Mouse (Mus musculus): Measurements from ENCODE around the gene Tspo2.

Tspo2 gene

DNA sequence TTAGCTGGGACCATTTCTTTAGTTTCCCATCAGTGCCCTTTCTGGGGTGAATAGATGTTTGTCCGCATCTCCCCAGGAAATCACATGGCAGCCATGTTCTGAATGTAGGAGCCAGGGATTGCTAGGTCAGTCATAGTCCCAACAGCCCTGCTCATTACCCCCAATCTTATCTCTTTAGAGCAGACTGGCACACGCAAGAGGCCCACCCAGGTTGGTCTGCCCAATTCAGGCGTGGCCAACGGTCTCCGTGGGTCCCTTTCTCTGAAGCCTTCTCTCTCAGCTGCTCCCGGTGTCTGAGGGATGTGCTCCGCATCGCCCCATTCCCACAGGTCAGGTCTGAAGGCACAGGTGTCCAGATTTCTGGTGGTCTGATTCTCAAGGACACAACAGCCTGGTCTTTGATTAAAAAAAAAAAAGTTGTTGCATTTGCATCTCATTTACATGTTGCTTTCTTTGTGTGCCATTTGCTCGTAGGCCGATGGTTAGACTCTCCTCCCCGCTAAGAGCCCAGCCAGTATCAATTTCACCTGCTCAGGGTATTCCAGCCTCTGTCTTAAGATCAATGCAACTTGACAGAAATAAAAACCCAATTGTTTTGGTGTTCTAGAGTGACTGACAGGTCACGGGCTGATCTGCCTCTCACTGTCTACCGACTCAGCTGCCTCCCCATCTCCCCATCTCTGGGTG lies 513 bp downstream of the Tspo2 start:
- ATAC-seq (ENCODE audit: low TSS enrichment), result no peak

DNA sequence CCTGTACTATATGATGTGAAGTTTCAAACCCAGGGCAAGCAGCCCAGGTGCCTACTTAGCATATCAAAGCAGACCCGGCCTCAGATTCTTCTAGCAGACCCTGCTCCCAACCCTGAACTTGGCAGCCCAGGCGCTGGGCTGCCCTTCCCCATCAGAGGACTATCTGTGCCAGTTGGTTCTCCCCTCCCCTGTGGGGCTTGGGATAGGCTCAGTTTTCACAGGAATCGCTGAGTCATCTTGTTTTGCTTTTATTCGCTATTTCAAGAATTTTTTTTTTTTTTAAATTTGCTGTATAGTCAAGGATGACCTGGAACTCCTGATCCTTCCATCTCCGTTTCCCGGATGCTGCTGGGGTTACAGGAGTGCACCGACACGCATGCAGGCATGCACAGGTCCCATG lies 3.6 kb downstream of the Tspo2 start:
- no peak for ATAC-seq (ENCODE audit: low TSS enrichment)

DNA sequence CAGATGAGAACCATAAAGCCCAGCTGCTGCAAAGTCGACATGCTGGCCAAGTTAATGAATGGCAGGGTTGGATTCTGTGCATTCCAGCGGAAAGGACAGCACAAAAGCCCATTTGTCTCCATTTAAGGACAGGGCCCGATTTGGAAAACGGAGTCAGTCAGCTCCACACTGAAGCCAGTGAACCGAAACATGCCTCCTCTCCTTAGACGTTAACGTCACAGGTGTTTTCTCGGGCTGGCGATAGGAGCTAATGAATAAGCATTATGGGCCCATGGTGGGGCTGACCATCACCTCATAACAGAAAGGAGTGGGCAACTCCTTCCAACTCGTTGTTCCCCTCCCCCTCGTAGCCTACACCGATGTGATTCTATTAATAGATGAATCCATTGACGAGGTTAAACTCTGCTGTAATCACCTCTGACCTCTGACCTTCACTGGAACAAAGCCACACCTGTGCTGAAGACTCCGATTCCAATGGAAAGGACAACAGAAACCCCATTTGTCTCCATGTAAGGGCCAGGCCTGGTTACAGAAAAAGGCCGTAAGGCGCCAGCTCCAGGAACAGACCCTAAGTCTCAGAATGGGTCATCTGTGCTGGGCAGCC lies 7.7 kb downstream of the Tspo2 start:
- no peak for ATAC-seq (ENCODE audit: low TSS enrichment)

DNA sequence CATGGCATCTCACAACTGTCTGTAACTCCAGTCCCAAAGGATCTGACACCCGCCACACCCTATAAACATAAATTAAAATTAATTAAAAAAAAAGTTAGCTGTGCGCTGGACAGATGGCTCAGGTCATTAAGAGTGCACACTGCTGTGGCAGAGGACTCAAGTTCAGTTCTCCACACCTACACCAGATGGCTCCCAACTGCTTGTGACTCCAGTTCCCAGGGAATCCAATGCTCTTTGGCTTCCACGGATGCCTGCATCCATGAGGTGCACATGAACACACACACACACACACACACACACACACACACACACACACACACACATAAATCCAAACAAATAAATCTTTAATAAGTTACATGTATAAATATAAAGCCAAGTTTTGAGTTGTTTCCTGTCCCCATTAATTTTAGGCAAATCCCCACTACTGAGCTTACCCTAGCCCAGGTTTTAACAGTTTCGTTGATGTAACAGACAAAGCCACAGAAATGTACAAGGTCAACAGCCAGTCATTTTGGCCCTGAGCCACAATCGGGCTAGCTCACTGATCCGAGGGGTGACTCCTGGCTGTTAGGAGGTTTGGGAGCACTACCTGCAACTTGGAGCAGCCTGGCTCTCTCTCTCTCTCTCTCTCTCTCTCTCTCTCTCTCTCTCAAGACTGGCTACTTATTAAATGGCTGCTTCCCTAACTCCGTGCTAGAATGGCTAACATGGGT lies 8.4 kb downstream of the Tspo2 start:
- ATAC-seq (ENCODE audit: low TSS enrichment), result no peak

DNA sequence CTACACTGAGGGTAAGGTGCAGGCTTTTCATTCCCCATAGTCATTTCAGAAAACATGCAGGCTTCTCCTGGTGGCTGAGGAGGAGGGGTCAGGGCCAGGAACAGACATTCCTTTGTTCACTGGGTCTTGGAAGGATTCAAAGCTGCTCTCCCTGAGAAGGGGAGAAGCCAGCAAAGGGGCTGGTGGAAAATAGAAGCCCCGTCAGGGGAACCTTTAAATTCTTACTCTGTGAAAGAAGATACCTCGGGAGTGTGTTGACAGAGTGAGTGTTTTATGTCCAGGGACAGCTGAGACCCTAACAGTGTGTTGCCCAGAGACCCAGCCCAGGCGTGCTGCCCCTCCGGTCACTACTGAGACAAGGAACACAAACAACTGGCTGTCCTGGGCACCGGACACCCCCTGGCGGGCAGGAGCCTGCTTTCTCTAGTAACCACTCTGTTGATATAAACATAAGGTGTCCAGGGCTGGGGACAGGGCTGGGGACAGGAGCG lies 13.9 kb downstream of the Tspo2 start:
- ATAC-seq (ENCODE audit: low TSS enrichment), result no peak

DNA sequence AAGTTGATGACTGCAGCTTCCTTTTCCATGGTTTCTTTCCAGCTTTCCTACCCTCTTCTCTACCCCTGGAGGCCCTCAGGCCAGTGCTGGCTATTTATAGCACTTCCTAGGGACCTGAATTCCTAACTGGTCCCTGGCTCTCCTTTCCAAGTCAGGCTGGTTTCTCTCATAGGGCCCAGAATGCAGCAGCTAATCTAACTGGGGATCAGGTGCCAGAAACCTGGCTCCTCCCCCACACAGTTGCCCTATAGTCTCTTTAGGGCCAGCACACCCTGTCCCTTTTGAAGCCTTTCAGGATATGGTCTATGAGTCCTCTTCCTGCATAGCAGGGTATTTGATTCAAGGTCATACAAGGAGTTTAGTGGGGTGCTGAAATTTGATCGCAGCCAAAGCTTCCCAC lies 14.8 kb downstream of the Tspo2 start:
- ATAC-seq (ENCODE audit: low TSS enrichment), result no peak

DNA sequence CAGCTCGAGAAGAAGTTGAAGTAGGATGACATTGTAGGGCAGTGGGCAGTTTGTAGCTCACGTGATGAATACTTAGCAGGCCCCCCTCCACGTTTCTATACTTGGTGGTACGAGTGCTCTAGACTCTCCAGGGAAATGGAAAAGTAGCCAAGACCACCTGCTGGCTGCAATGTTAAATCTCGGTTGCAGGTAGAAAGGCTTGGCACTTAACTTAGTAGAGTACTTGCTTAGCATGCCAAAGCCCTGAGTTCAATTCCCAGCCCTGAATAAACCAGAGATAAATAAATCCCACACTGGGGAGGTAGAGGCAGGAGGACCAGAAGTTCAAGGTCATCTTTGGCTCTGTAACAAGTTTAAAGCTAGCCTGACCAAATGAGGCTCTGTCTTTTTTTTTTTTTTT lies 16.8 kb downstream of the Tspo2 start:
- no peak for ATAC-seq (ENCODE audit: low TSS enrichment)

DNA sequence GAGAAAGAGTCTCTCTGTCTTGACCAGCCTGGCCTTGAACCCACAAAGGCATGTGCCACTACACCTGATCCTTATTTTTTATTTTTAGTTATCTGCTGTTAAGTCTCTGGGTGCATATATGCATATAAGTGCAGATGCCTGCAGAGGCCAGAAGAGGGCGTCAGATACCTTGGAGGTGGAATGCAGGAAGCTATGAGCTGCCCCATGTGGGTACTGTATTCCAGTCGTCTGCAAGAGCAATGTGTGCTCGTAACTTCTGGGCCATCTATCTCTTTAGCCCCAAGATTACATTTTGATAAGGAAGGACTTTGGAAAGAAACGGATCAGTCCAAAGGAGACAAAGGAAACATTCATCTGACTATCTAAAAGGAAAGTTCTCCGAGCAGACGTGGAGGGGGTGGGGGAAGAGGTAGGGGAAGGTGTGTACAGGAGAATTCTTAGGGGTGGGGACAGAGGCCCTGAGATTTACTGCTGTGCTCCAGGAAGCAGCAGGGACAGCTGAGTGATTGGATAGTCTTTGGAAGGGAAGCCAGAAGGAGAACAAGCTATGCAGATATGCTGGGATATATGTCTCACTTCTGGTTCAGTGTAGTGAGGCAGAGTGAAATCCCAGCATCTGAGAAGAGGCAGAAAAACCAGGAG lies 17.5 kb downstream of the Tspo2 start:
- ATAC-seq (ENCODE audit: low TSS enrichment), result no peak

DNA sequence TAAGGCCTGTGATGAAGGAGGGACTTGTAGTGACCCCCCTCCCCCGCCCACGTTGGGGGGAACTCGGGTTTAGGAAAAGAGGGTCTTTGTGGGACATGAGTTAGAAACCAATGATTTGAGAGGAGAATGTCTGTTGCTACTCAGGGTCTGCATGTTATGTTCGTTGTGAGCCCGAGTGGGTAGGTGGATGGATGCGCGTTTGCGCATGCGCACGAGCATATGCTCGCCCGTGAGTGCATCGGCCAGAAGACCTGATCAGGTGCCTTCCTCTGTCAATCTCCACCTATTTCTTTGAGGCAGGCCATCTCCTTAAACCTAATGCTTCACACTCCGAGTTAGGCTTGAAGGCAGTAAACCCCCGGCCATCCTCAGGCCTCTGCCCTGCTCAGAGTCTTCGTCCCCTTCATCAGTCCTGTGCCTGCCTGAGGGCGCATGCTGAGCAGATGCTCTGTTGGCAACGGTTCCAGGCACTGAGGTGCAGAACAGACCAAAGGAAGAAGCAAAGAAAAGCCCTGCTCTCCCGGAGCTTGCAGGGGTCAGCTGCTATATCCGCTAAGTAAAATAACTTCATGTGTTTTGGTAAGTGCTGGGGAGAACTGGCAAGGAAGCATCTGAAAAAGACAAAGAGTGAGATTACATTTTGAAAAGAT lies 18.2 kb downstream of the Tspo2 start:
- ATAC-seq (ENCODE audit: low TSS enrichment), result no peak

DNA sequence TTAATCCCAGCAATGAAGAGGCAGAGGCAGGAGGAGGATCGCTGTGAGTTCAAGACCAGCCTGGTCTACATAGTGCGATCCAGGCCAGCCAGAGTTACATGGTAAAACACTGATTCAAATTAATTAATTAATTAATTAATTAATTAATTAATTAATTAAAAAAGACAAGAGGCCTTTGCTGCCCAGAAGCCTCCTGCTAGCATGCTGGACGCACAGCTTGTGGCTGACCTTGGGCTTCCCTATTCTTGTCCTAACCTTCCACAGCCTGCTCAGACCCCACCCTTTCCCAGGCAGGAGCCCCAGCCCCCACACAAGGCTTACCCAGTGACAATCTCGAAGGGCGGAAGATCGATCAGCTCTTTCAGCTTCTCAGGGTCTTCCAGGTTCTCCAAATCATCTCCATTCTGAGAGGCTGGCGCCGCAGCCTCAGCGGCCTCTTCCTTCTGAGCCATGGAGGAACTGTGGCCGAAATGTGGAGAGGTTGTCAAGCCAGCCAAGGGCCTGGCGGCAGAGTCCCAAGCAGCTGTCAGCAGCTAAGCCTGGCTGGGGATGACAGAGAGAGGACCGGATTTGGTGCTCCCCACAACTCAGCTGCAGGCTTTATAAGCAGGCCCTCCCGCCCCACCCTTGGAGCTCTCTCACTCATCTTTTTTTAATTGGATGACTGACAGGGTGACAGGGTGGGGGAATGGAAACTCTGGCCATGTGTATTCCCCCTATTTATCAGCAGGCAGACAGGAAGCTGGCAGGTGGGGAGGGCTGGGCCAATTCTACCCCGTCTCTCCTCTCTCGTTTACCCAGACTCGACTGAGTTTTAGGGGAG lies 19.0 kb downstream of the Tspo2 start, which contains the start of gene Apobec2:
Gene Apobec2 (minus strand): TSS at position 773 of the 823 bp plus-strand sequence.
- no peak for ATAC-seq (ENCODE audit: low TSS enrichment)

DNA sequence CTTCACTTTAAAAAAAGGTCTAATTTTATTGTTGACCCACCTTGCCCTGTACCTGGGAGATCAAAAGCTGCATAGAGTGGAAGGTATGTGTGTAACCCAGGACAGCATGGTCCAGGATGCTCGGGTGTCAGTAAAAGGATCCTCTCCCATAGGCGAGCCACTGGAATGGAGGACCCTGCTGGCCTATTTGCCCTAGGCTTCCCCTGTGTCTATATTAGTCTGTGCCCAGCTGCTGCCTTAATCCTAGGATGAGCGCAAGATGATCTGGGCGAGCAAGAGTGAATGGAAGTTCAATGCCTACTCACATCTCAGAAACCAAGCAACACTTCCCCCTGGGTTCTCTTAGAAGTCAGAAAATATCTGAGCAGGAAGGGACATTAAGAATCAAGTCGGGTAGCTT lies 20.3 kb downstream of the Tspo2 start:
- ATAC-seq (ENCODE audit: low TSS enrichment), result no peak

DNA sequence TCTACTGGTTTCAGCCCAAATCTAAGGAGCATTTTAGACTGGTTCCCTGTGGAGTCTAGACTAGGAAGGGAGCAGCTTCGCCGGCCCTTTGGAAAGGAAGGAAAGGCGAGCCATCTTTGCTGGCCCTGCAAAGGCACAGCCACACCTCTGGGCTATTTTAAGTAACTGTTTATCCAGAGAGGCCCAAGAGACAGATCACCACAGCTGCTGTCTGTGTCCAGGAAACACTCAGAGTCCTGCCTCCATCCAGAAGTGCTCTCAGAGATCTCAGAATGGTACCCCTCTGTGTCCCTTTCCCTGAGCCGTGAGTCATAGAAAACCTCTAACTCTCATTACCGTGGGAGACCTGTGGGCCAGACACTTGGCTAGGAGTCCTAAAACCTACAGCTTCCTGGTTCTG lies 20.9 kb downstream of the Tspo2 start:
- ATAC-seq (ENCODE audit: low TSS enrichment), result no peak

DNA sequence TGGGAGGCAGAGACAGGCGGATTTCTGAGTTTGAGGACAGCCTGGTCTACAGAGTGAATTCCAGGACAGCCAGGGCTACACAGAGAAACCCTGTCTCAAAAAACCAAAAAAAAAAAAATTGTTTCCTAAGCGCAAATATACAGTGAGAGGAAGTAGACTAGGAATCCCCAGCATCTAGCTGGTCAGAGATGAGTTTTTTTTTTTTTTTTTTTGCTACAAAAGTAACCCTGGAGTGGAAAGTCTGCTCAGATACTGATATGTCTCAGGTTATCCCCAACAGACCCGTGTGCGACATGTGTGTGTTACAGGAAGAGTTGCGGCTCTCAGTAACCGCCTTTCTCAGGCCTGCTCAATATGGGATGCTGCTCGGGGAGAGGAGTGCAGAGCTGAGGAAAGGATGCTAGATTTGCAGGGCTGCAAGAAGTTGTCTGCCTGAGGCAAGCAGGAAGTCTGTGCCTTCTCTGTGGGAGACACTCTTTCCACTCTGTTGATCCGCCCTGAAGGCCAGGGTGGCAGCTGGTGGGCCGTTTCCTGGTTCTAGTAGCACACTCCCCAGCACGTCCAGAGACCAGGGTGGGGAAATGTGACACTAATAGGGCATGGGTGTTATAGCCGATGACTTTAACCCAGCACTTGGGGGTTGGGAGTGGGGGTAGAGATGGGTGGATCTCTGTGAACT lies 23.3 kb downstream of the Tspo2 start:
- ATAC-seq (ENCODE audit: low TSS enrichment), result no peak

DNA sequence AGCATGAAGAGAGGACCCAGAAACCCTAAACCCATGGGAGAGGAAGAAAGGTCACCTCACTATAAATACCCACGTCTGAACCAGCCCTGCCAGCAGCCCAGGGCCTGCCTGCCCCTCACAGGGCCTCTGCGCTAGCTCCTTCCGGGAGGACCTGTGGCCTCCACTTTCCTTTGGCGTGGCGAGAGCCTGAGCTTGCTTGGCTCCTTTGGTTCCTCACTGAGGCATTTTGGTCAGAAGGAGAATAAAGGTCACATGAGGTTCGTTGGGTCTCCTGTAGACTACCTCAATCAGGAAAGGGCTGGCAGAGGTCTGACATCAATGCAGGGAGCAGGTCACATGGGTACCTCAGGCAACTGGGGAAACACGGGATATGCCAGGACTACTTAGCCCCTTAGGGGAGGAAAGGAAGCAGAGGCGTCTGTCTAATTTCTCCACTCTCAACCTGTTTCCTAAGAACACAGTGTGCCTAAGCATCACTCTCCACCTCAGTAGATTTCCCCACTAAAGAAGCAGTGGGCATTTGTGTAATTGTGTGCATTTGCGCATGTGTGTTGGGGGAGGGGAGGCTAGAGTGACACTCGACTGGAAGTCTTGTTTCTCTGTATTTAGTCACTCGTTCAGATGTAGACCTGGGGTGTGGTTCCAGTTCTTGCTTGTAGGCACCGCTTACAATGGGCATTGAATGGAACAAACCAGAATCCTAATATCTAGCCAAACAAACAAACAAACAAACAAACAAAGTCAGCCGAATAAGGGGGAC lies 24.2 kb downstream of the Tspo2 start:
- ATAC-seq (ENCODE audit: low TSS enrichment), result no peak

DNA sequence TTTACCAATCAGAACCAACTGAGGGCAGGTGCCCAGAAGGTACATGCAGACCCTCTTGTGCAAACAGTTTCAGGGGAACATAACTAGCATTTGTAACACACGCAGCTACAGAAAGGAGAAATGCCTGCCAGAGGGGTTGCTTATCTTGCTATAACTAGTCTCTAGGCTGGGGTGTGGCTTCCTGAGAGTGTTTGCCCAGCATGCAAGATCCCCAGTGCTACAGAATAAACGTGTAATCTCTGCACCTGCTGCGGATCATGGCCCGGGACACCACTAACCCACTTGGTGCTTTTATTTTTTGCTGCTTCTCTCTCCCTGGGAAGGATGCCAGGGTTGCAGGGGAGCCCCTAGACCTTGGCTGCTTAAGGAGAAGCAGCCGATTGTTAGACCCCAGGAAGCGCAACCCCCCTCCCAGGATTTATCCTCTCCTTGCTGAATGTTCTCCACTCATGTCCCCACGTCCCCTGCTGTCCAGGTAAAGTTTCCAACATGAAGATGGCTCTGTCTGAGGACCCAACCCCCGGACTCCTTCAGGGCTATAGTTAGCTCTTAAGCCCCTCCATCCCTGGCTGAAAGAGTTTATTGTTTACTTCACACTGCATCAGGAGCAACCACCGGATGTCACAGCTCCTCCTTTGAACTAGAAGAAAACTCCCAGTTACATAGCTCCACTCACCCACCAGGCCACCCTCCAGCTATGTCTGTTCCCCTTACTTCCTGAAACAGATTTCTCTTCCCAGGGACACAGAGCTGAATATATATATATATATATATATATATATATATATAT lies 25.3 kb downstream of the Tspo2 start:
- no peak for ATAC-seq (ENCODE audit: low TSS enrichment)

DNA sequence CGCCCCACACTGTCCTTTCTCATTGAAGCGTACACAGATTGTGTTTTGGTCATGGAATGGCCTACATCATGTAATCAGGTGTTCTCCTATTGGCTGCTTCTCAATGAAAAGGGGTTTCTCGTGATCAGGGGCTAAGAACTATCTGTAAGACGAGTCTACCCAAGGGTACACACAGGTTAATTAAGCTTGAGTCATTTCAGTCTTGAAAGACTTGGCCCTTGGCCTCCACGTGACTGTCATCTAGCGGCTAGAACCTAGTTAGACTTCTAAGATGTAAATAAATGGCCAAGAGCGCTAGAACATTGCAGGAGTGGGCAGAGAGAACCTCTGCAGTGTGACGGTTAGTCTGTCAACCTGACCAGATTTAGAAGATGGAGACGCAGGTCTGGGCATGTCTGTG lies 27.1 kb downstream of the Tspo2 start:
- no peak for ATAC-seq (ENCODE audit: low TSS enrichment)

DNA sequence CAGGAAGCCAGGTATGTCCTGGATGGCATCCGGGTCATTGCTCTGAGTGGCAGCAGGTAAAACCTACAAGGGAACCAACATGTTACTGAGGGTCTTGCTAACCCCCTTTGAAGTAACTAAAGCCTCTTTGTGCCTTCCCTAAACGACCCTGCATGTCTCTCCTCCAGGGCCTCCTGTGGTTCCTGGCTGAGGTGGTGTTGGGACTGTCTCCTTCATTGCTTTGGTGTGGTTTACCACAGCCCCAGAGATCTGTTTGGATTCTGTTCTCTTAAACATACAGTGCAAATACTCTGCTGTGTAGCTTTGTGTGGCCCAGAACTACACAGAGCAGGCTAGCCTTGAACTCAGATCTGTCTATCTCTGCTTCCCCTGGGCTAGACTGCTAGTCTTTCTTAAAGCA lies 31.8 kb downstream of the Tspo2 start:
- no peak for ATAC-seq (ENCODE audit: low TSS enrichment)

DNA sequence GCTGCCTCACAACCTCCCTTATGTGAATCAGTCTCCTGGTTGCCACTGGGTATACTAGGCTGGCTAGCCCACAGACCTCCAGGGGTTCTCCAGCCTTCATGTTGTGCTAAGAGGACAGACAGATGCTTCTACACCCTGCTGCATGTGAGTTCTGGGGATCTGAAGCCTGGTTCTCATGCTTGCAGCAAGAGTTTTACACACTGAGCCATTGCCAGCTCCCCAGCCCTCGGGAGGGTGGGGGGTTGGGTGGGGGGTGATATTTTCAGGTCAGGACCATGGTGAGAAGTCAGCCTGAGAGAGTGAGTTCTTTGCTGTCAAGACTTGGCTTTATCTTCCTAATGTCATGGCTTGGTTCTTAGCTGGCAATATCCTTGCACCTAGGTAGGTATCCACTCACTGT lies 32.5 kb downstream of the Tspo2 start:
- ATAC-seq (ENCODE audit: low TSS enrichment), result no peak

DNA sequence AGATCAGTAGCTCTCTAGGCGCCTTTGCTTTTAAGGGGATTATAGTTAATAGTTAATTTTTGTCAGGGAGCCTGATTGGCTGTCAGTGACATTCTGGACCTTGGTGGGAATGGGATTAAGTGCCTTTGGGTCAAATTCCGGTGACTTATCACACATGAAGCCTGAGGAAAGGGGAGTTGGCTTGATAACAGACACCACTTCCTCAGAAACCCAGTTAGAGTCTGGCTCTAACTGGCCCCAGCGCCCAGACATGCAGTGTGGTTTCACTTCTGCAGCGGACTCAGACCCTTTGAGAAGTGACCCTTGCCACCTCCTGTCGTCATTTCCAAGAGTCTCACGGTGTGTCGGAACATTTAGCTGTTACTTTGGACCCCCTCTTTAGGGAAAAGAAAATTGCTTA lies 33.1 kb downstream of the Tspo2 start:
- ATAC-seq (ENCODE audit: low TSS enrichment), result no peak
